Mouse (Mus musculus) B cell, adult 2 months (primary cell): ENCODE measurements around the gene Trpm3.
A peak's percentile ranks its signal among the peaks of the same experiment; 100 is the strongest.

Experiments used
- DNase-seq, 2 experiments: peaks; one replicate each; pipeline ENCODE4 v3.0.0; 2022

Gene Trpm3

GRCm38 (mm10) chr19:22138590-22139421 is at the start of gene Trpm3:
TSS of gene Trpm3 (plus strand) at chr19:22139046.
- peak; percentile 6 to 12 for DNase-seq

- no peak for DNase-seq
Observed at GRCm38 (mm10) chr19:22100582-22100981, 38.3 kb upstream of the Trpm3 start.

GRCm38 (mm10) chr19:22103865-22104264 is 35.0 kb upstream of the Trpm3 start:
- DNase-seq = no peak

GRCm38 (mm10) chr19:22104848-22105484 is 33.9 kb upstream of the Trpm3 start:
- no peak for DNase-seq

GRCm38 (mm10) chr19:22105648-22106047 is 33.2 kb upstream of the Trpm3 start:
- no peak for DNase-seq

GRCm38 (mm10) chr19:22108893-22109463 is 29.9 kb upstream of the Trpm3 start:
- DNase-seq = no peak

GRCm38 (mm10) chr19:22120976-22121375 is 17.9 kb upstream of the Trpm3 start:
- no peak for DNase-seq

GRCm38 (mm10) chr19:22121631-22122030 is 17.2 kb upstream of the Trpm3 start:
- no peak for DNase-seq

GRCm38 (mm10) chr19:22132626-22133025 is 6.2 kb upstream of the Trpm3 start:
- DNase-seq = no peak

- no peak for DNase-seq
Observed at GRCm38 (mm10) chr19:22178549-22178948, 39.7 kb downstream of the Trpm3 start.

- no peak for DNase-seq
Observed at GRCm38 (mm10) chr19:22179017-22179416, 40.2 kb downstream of the Trpm3 start.

- no peak for DNase-seq
Observed at GRCm38 (mm10) chr19:22180136-22180535, 41.3 kb downstream of the Trpm3 start.

- DNase-seq = no peak
Observed at GRCm38 (mm10) chr19:22189716-22190115, 50.9 kb downstream of the Trpm3 start.

GRCm38 (mm10) chr19:22222520-22222919 is 83.7 kb downstream of the Trpm3 start:
- DNase-seq = no peak

- no peak for DNase-seq
Observed at GRCm38 (mm10) chr19:22234187-22234586, 95.3 kb downstream of the Trpm3 start.

- no peak for DNase-seq
Observed at GRCm38 (mm10) chr19:22249076-22249475, 110.2 kb downstream of the Trpm3 start.

- DNase-seq = no peak
Observed at GRCm38 (mm10) chr19:22272916-22273315, 134.1 kb downstream of the Trpm3 start.

GRCm38 (mm10) chr19:22284651-22285050 is 145.8 kb downstream of the Trpm3 start:
- DNase-seq = no peak

- no peak for DNase-seq
Observed at GRCm38 (mm10) chr19:22292671-22293070, 153.8 kb downstream of the Trpm3 start.

GRCm38 (mm10) chr19:22300906-22301305 is 162.1 kb downstream of the Trpm3 start:
- no peak for DNase-seq

GRCm38 (mm10) chr19:22303021-22303951 is 164.4 kb downstream of the Trpm3 start:
- DNase-seq = no peak

GRCm38 (mm10) chr19:22303952-22304655 is 165.3 kb downstream of the Trpm3 start:
- DNase-seq = peak; percentile 77 to 82
